Mouse (Mus musculus): ENCODE results near the gene Tpcn2. TPM values are rescaled to one million over a fixed set of nuclear protein-coding genes. Genes with fewer than 3 reads are reported as not detected.

Gene Tpcn2
- 22.2 and 26.0 TPM in 2 replicates for polyA plus RNA-seq (2012; rRNA removed)

GRCm38 (mm10) chr7:145283487-145284187 lies at the start of gene Tpcn2:
Gene Tpcn2 (minus strand): TSS chr7:145284011.

GRCm38 (mm10) chr7:145314785-145315411 lies 31.1 kb upstream of the Tpcn2 start, which contains the start of gene Mrgprd:
Gene Mrgprd (plus strand): TSS chr7:145314835.

GRCm38 (mm10) chr7:145300321-145301007 lies 16.7 kb upstream of the Tpcn2 start, which contains the start of gene Mrgprf:
Gene Mrgprf (plus strand): TSS chr7:145300828.

GRCm38 (mm10) chr7:145208006-145208405 lies 75.8 kb downstream of the Tpcn2 start, which contains the start of gene 1810010D01Rik:
Gene 1810010D01Rik (minus strand): TSS chr7:145208119.

Other genes starting within 250 kb of the Tpcn2 start
- 31.3 and 32.0 TPM in 2 replicates for gene 1810010D01Rik, start 75.9 kb downstream of the Tpcn2 start, polyA plus RNA-seq (2012; rRNA removed)
- gene Mrgprf, start 16.8 kb upstream of the Tpcn2 start, polyA plus RNA-seq (2012; rRNA removed): 36.3 and 85.7 TPM in 2 replicates
- not detected in 2 replicates for gene Mrgprd, start 30.8 kb upstream of the Tpcn2 start, polyA plus RNA-seq (2012; rRNA removed)

All from colon, adult 2 months (tissue).